Mouse (Mus musculus) left cerebral cortex, adult 11 months (tissue): ENCODE measurements around the gene Spag7.

Experiments used
- DNase-seq: peaks from one replicate; pipeline ENCODE4 v3.0.0; 2022; ENCODE audit warnings: low spot score

Gene Spag7

DNA sequence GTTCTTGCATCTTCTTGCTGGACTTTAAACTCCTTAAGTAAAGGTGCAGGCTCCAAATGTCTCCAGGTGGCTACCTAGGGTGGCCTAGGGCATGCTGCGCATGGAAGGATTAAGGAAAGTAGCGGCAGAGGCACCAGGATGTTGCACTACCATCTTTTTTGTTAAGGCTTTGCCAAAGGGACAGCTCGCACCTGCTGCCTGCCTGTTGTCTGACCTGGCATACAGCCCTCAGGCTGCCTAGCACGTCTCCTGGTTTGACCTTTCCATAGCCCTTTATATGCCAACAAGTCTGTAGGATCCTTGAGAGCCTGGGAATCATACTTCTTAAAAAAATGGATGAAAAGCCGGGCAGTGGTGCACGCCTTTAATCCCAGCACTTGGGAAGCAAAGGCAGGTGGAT, 26.2 kb downstream of the Spag7 start:
- DNase-seq = no peak

DNA sequence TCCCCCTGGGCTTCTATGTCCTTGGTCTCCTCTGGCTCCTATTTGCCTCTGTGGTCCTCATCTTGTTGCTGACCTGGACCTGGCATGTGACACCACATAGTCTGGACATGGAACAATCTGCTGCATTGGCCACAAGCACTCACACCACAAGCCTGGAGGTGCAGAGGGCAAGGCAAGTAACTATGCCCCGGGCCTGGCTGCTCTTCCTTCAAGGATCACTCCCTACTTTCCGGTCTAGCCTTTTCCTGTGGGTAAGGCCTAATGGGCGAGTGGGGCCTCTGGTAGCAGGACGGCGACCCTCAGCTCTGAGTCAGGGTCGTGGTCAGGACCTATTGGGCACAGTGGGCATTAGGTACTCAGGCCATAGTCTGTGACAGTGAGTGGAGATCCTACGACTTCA, 28.0 kb downstream of the Spag7 start:
- no peak for DNase-seq

DNA sequence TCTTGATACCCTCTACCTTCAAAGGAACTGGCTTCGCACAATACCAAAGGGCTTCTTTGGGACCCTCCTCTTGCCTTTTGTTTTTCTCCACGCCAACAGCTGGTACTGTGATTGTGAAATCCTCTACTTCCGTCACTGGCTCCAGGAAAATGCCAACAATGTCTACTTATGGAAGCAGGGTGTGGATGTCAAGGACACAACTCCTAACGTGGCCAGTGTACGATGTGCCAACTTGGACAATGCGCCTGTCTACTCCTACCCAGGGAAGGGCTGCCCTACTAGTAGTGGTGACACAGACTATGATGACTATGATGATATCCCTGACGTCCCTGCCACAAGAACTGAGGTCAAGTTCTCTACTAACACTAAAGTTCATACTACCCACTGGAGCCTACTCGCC, 29.2 kb downstream of the Spag7 start:
- DNase-seq = no peak

DNA sequence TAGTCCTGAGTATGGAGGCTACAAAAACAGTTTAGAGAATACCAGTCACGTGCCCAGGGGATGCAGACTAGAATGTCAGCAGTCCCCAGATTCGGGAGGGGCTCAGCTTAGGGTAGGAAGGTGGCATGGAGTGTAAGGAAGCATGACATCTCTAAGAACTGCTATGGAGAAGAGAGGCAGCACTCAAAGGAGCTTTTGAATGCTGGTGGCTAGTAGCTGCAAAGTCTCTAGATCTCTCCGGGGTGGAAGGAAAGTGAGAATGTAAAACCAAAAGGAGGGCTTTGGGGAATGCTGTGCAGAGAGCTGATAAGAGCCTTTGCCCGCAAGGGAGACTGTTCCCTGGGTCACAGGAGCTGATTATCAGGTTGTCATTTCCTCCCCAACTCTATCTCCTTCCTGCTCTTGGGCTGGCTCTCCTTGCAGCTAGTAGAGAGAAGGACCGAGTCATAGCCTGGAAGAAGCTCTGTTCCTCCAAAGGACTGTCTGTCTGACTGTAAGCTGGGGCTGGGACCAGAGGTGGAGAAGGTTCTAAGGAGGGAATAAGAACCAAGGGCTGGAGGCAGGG, 30.4 kb downstream of the Spag7 start, which contains the start of gene Gp1ba:
TSS of gene Gp1ba (plus strand) at position 409 of the 565 bp plus-strand sequence.
- no peak for DNase-seq

DNA sequence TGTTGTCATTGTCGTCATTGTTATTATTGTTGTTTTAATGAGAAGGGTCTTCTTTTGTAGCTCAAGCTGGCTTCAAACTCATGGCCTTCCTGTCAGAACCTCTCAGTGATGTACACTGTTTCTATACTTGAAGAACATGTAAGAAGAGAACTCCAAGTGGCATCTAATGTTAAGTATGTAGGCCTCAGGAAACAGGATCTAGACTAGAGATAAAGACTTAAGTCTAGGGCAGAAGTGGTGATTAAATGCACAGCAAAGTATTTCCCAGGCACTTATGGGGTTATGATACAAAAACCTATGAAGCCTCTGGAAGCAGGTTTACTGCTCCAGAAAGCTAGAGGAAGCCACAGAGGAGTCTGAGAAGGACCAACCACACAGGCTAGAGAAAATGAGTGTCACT, 30.9 kb downstream of the Spag7 start:
- DNase-seq = no peak

DNA sequence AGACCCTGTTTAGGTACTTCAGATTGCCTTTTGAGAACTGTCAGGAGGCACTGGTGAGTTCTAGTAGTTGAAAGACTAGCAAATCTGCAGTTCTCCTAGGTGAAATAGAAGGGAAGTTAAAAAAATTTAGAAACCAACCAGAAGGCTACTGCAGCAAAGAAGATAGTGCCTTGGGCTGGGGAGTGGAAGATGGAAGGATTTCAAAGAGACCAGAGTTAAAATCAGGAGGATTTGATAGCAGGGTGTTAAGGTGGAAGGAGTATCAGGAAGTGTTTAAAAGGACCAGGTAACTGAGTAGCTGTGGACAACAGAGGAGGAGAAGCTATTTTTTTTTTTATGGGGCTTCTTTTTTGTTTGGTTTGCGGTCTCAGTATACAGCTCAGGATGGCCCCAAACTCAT, 31.5 kb downstream of the Spag7 start:
- DNase-seq = no peak

DNA sequence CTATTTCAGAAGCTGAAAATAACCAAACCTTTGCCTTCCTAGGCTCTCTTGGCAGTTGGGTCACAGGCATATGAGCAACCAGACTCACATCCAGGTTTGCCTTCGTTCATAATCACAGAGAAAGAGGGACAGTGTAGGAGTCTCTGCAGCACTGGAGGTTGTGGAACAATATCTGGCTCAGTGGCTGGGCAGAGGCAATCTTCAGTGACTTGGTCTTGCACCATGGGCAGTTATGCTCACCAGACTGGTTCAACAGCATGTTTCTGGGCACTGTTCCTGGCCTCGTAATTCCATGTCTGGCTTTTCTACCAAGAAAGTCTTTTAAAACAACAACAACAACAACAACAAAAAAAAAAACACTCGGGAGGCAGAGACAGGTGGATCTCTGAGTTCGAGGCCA, 33.6 kb downstream of the Spag7 start:
- no peak for DNase-seq

DNA sequence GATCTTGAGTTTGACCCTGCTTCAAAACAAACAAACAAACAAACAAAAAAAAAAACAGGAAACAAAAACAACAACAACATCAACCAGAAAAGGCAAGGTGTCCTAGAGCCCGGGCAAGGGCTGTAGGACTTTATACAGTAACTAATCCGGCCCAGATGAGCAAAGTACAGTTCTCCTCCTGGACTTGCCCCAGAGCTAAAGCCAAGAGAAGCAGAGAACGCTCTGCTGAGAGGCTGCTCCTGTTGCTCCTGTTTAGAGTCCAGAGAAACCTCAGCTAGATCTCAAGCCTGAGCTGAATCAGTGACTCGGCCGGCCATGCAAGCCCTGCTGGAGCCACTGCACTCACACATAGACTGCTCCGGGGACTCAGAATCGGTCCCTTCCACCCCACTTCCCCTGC, 39.1 kb downstream of the Spag7 start:
- DNase-seq = no peak

DNA sequence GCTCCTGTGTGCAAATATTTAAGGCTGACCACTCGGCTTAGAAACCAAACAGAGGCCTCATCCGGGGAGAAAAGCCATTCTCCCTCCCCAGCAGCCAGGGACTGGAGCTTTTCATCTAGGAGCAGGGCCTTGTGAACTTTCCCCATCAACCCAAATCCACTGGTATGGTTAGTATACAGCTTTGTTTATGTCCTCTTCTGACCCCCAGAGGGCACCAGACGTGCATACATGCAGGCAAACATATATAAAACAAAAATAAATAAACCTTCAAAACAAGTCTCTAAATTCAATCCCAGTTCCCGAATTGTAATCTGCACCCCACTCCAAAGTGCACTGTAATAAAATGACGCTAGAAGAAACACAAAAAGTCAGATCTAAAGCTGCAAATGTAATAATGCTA, 39.7 kb downstream of the Spag7 start:
- DNase-seq = no peak

DNA sequence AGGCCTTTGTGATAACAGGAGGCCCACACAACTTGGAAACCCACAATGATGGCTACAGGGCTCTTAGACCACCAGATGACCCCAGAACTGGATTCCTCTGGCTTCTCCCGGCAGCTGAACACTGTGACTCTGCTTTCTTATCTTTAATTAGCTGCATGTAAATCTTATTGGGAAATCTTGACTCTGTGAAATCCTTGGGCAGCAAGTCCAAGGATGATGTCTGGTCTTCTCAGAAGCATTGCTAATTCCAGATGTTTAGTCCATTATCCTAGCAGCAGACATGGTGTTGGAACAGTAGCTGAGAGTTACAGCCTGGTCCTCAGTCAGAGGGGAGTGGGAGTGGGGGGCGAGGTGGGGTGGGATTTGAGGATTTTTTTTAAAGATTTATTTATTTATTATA, 40.8 kb downstream of the Spag7 start:
- no peak for DNase-seq

DNA sequence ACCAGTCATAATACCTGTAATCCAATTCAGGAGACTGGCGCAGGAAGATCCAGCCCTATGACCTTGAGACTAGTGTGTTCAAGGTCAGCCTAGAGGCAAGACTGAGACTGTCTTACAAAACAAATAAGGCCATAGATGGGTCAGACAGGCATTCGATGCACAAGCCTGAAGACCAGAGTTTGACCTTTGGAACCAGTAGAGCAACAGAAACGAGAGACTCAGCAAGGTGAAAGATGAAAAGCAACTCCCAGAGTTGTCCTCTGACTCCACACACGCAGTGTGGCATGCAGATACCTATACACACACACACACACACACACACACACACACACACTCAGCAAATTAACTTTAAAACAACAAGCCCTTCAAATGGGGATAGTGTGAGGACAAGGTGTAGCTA, 42.3 kb downstream of the Spag7 start:
- no peak for DNase-seq

DNA sequence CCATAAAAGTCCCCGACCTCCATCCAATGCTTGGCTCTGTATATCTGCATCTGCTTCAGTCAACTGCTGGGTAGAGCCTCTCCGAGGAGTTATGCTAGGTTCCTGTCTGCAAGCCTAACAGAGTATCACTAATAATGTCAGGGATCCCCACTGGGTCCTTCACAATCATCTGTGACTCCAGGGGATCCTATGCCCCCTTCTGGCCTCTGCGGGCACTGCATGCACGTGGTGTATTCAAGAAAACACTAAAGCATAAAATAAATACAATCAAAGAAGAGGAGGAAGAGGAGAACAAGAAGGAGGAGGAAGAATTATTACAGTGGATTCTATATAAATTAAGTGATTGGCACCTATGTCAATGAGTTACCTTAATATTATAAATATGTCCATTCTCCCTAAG, 43.7 kb downstream of the Spag7 start:
- no peak for DNase-seq

DNA sequence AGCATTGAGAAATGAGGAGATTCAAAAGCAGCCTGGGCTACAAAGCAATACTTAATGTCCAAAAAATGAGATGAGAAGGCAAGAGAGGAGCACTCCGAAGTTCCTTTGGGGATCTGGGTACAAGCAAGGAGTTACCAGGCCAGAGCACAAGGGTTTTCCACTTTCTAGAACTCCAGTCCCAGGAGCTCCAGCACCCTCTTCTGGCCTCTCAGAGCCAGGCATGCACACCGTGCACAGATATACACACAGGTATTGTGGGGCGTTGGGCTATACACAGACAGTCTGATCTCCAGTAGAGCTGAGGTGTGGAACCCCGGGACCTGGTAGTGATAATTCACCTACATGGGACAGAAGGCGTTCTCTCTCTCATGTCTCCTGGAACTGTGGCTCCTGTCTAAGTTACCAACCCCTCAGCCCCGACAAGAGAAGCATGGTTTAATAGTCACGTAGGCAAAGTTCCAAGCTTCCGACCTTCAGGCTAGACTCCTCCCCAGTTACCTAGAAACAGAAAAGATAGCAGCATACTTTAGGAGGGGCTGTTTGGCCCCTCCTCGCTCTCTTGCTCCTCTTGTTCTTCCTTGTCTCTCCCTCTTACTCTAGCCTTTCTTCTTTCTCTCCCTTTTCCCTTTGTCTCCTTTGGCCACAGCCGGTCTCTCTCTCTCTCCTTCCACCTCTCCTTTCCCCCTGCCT, 46.0 kb downstream of the Spag7 start:
- DNase-seq = no peak

DNA sequence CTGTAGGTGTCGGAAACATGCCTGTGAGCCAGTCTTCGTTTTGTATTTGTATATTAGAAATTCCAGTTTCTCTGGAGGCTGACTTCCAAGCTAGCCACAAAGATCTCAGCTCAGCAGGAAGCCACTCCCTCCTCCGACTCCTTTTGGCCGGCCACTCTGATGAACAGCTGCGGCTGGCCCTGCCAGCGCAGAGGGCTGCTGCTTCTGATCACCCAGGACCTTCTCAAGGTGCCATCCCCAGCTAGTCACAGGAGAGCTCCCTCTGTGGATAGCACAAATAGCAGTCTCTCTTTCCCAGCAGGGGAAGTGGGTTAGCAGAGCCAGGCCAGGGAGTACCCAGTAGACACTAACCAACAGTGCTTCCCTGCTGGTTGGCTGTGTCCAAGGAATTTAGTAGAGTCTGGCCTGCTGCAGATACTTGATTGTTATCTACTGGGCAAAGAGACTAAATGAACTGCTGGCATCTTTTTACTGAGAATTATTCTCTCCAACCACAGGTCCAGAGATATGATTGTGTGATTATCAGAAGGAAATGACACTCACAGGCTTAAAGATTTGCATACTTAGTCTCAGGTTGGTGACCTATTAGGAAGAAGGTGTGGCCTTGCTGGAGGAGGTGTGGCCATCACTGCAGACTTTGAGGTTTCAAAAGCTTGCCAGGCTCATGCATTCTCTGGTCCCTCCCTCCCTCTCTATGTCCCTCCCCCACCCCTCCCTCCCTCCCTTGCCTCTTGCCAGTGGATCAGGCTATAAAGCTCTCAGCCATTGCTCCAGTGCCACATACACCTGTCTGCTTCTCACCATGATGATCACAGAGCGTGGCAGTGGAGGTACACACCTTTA, 47.0 kb downstream of the Spag7 start:
- no peak for DNase-seq

DNA sequence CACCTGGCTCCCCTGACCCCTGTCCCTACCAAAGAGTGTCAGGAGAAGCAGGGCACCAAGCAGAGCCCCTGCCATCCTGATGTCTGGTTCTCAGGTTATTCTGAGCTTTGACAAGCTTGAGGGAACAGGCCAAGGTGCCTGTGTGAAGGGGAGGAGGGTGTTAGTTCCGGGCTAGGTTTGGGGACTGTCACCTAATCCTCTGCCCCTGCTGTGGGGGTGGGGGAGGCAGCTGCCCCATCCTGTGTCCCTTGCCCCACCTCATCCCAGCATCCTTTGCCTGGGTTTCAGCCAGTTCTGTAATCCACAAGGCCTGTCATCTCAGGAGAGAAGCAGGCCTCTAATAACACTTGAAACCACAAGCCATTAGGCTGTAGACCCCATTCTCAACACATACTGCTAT, 50.1 kb downstream of the Spag7 start, which contains the start of gene Chrne:
TSS of gene Chrne (minus strand) at position 116 of the 400 bp plus-strand sequence.
- no peak for DNase-seq

DNA sequence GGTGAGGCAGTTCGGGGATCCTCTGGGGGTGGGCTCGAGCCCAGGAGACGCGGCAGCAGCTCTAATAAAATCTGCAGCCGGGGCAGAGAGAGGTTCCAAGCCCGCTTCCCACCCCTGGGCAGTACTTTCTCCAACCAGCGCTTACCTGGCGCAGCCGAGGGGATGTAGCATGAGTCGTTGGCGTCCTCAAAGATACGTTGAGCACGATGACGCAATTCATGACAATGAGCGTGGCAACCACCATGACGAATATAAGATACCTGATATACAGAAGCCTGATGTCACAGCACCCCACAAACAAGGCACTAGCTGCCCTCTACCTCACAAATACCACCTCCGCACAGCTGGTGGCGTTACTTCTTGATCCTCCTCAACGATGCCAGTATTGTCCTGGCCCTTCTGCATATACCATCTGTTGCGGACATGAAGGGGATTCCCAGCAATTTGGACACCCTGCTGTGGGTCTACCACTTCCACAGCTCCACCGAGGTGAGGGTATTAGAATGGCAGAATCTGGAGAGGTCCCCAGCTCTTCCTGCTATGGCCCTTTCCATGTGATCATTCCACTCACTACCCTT, 53.6 kb downstream of the Spag7 start, which contains the start of gene 4930544D05Rik:
TSS of gene 4930544D05Rik (plus strand) at position 333 of the 578 bp plus-strand sequence.
- DNase-seq = no peak

DNA sequence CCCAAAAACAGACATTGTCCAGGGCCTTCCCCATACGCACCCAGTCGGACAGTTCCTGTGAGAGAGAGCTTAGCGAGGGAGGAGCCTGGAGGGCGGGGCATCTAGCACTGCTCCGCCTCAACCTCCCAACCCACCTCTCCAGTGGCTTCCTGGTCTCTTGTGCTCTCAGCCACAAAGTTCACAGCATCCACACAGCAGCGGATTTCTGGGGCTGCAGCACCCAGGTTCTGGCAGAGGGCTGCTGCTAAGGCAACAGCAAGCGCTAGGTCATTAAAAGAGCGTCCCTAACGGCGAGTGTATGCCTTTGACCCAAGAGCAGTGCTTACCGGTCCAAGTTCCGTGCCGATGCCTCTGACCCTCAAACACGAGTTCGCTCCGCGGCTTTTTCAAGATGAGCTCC, 54.1 kb downstream of the Spag7 start:
- DNase-seq = no peak
